Mouse (Mus musculus) thymus, postnatal 10 days (tissue): ENCODE measurements around the gene Fcgr1.
"Not testable (repeated sequence)": the region's sequence is repeated elsewhere in the genome, so short reads cannot be mapped to it uniquely, and the experiment has no call there.

Experiments used
- DNase-seq, 2 experiments: peaks; one replicate each; pipeline ENCODE4 v3.0.0; 2021; ENCODE audit warnings: low spot score in 2 of 2

The Fcgr1 gene

GRCm38 (mm10) chr3:96327647-96328046, 33.9 kb upstream of the Fcgr1 start:
- no peak for DNase-seq

GRCm38 (mm10) chr3:96327131-96327530, 33.4 kb upstream of the Fcgr1 start:
- DNase-seq = peak in 1 of 2 experiments; percentile 44

GRCm38 (mm10) chr3:96323806-96324205, 30.0 kb upstream of the Fcgr1 start:
- not testable (repeated sequence) for DNase-seq

GRCm38 (mm10) chr3:96322609-96323008, 28.8 kb upstream of the Fcgr1 start:
- DNase-seq = no peak

DNA sequence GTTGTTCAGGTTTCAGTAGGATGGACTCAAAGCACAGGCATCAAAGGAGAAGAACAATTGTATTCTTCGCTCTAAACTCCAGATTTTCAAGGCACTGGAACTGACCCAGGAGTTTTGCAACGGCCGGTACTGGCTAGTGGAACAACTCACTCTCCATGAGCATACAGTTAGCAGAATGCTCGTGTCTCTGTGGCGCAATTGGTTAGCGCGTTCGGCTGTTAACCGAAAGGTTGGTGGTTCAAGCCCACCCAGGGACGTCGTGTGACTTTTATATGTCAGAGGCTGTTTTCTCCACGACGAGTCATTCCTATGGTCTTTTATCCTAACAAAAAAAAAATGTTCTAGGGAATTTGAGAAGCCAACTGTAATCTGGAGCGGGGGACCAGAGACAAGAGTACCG, 28.1 kb upstream of the Fcgr1 start:
- no peak for DNase-seq

DNA sequence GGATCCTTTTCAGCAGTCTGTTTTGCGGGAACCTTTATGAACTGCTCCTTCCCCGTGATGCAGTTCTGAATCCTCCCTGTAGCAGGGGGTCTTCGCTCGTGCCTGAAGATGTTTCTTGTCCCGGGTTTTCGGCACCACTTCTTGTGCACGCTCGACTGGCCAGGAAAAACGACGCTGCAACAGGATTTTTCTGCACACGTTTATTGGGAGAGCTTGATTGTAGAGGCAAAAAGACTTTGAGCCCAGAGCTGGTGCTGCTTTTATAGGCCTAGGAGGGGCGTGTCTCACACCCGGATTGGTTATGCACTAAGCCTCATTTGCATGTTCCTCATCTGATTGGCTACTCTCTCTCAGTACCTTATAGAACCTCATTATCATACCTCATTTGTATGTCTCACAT, 26.2 kb upstream of the Fcgr1 start:
- DNase-seq = not testable (repeated sequence)

DNA sequence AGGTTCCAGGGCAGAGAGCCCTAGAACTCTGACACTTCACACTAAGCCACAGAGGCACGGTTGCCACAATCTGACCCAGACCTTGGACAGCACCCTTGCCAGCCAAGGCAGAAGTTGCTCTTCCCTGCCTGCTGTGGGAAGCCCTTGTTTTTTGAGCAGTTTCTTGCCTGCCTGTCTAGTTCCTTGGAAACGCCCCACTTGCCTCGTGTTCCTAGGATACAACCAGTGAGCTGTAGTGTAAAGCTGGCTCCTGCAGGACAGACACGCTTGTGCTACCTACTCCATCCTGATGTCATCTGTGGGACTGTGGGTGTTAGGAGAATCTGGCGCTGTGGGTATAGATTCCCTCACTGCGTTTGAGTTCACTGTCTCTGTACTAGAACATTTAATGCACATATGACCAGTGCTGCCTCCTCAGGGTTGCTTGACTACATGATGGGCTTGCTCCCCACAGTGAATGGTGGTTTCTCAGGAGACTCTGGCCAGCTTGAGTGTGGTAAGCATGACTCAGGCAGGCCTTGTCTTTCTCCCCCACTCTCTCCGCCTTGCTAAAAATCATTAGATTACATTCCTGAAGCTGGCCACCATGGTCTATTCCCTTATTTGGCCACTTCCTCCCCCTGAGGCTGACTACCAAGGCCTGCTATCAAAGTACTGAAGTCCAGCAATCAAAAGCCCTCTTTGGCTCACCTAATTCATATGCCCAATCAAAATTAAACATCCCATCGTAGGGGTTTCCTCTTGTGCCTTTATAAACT, 18.8 kb upstream of the Fcgr1 start:
- no peak for DNase-seq

GRCm38 (mm10) chr3:96309441-96309840, 15.7 kb upstream of the Fcgr1 start:
- no peak for DNase-seq

DNA sequence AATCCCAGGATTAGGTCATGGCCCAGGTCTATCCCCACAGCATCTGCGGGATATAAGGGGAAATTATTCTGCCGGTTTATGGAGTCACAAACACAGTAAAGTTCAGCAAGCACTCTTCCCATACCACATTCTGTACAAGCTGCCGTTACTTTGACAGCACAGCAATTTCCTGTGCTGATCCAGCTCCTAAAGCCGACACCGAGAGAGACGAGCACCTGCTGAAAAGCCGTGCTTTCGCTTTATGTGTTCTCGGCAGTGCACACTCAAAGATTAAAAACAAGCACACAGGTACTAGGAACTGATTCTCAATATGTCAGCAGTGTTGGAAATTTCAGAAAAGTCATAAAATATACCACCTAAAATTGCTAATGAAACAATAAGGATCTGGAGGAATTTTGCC, 12.7 kb upstream of the Fcgr1 start:
- DNase-seq = peak in 1 of 2 experiments; percentile 26

- no peak for DNase-seq
Measured at GRCm38 (mm10) chr3:96302076-96302475, 8.3 kb upstream of the Fcgr1 start.

GRCm38 (mm10) chr3:96300706-96301529, 7.1 kb upstream of the Fcgr1 start:
- no peak for DNase-seq

DNA sequence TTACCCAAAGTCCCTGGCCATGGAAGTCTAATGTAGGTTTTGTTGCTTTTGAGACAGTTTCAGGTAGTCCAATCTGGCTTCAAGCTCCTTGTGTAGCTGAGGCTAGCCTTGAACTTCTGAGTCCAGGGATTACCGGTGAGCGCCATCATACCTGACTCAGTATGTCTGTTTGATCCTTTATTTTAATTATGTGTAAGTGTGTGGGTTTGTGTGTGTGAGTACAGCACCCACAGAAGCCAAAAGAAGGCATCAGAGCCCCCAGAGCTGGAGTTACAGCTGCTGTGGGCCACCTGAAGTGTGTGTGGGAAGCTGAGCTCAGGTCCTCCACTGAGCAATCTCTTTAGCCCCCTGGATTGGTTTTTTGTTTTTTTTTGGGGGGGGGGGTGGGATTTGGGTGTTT, 5.8 kb upstream of the Fcgr1 start:
- DNase-seq = no peak

GRCm38 (mm10) chr3:96298360-96298759, 4.6 kb upstream of the Fcgr1 start:
- no peak for DNase-seq

DNA sequence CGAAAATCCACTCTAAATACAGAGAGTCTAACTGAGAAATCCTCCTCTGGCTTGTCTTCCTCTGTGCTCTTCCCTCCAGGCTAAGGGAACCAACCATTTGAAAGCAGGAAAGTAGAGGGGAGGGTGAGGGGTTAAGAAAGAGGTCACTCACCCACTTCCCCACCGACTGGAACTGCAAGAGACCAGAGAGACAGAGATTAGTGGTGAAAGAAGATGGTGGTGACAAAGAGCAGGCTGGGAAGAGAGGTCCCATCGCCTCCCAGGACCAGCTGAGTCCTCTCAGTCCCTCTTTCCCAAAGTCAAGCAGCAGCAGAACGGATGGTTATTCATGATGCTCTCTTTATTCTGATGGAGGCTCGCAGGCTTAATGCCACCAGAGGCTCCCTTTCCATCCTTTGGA, 401 bp downstream of the Fcgr1 start:
- DNase-seq = no peak

GRCm38 (mm10) chr3:96292641-96293040, 1.1 kb downstream of the Fcgr1 start:
- DNase-seq = no peak

GRCm38 (mm10) chr3:96290727-96291126, 3.0 kb downstream of the Fcgr1 start:
- not testable (repeated sequence) for DNase-seq

GRCm38 (mm10) chr3:96289201-96289600, 4.6 kb downstream of the Fcgr1 start:
- DNase-seq = no peak

GRCm38 (mm10) chr3:96287334-96287733, 6.4 kb downstream of the Fcgr1 start:
- DNase-seq = not testable (repeated sequence)

GRCm38 (mm10) chr3:96284457-96284856, 9.3 kb downstream of the Fcgr1 start:
- DNase-seq = no peak

- no peak for DNase-seq
Measured at GRCm38 (mm10) chr3:96280660-96281059, 13.1 kb downstream of the Fcgr1 start.

DNA sequence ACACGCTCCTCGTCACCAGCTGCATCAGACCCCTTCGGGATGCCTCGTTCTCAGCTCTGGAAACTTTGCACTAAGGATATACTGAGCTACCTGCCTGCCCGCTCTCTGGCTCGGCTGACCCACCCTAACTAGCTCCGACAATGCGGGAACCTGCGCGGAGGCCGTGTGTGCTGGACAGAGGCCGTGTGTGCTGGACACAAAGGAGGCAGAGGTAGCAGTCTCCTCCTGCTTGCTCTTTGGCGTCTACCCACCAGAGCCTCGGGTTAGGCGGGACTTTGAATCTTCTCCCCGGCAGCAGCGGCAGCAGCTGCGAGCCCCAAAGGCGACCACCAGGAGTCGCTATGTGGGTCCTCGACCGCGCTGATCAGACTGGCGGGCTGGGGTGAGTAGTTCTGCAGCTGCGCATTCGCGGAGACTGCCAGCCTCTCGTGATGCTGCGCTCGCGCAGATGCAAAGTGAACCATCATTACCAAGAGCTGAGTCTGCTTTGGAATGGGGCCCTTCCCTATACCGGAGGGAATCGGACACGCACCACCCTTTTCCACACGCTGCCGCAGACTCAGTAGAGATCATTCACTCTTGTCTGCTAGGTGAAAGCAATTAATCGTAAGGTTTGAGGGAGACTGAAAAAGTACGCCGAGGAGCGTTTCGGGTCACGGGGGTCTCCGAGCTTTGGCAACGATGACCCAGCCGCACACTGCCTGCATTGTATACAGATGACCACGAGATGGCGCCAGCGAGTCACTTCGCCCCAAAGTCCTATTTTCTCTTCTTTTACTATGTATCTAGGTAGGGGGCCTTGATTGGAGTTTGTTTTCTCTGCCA, 15.8 kb downstream of the Fcgr1 start:
- peak; percentile 92 to 96 for DNase-seq

DNA sequence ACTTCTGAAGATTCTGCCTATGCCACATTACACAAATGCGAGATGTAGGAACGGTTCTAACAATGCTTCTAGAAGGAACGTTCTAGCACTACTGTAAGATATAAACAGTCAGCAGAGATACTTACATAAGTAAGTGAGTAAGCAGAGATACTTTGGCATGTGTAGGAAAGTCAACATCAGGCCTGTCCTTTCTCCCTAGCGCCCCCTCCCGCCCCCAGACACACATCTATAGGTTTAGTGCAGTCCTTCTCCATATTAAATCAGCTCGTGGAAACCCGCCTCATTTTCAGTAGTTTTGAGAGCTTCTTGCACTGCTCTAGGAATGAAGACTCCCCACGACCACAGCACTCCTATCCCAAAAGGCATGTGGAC, 16.4 kb downstream of the Fcgr1 start:
- DNase-seq = peak; percentile 80 to 88
